Mouse (Mus musculus): ENCODE measurements at regions not wholly inside any gene's neighbourhood (a gene's known extent, or its start where the extent isn't known, plus 50 kb on each side); places are given as distances from the start of the nearest gene placed in this dataset.

DNA sequence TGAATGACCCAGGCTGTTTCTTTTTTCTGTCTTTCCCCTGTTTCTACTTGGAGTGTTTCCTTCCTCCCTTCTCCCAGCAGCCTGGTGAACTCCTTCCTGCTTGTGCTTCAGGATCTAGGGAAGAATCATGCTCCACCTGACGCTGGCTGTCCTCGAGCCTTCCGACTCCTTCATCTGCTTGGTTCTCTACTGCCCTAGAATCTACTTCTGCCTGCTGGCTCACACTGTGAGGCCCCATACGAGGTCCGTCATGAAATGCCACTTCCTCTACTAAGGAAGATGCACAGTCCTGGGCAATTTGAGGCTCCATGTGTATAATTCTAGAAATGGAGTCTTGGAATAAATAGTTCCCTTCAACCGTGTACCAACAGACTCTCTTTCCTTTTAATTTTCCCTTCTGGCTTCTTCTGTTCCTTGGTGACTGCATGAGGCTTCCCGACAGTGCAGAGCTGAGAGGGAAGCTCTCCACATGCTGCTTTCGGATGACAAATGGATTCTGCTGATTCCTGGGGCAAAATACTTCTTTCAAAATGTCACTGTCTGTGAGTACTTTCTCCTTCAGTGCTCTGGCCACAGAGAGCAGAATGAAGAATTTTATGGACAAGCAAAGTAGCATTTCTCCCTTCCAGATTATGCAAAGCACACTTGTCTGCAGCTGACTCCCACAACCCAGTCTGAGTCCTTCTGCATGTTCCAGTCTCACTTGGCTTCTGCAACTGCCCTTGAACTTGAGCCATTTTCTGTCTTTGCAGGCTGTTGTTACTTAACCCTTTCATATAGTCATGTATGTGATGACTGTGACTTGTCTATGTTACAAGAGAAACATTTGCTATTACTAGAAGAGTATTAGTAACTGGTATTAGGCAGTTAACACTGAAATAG lies 341.1 kb upstream of the Kif2a start:
- H3K4me3 ChIP-seq (ENCODE audit: low read length), result no peak overlapping the region
- H3K4me1 ChIP-seq (ENCODE audit: control insufficient read depth, insufficient read depth, low read length), result no peaks in the 10 kb centered on the region
- H3K9me3 ChIP-seq (ENCODE audit: control insufficient read depth, low read length), result no peaks in the 10 kb centered on the region
- no peaks in the 10 kb centered on the region for H3K36me3 ChIP-seq (ENCODE audit: control insufficient read depth, insufficient read depth, low read length)
- no peak overlapping the region for H3K27ac ChIP-seq (ENCODE audit: low read depth, low read length)
- no peaks in the 10 kb centered on the region for H3K27me3 ChIP-seq (ENCODE audit: control insufficient read depth, insufficient read depth, low read length)
- no peak for ATAC-seq (ENCODE audit: low FRiP score, low TSS enrichment)
- no peak overlapping the region for H3K9ac ChIP-seq (ENCODE audit: low read depth, low read length)
- 76% methylated on average over 8 of the region's 8 CpGs for WGBS
- no peak overlapping the region for H3K4me2 ChIP-seq (replicated peaks; ENCODE audit: low read depth, low read length)

DNA sequence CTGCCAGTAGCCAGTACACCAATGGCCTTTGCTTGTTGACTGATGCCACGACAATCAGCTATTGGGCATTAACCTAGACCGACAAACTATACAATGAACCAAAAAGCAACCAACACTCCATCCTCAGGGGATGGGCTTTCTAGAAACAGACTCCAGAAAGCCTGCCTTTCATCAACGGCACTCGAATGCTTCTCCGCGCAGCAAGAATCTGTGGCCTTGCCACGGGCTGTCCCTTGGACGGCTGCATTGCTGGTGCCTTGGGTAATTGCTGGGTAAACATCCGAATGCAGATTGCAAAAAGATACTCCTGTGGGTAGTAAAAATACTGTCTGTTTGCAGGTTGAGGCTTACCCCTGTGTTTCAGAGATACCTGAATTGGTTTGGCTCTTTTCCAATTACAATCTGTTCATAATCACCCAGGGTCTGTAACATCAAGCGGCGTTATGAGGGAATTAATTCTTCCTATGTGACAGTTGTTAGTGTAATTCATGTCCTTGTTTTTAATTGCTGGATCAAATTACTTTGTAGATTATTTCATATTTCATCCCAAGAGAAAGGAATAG lies 319.0 kb upstream of the Kif2a start:
- no peak overlapping the region for H3K4me2 ChIP-seq (replicated peaks; ENCODE audit: low read depth, low read length)
- no peaks in the 10 kb centered on the region for H3K27me3 ChIP-seq (ENCODE audit: control insufficient read depth, insufficient read depth, low read length)
- no peaks in the 10 kb centered on the region for H3K4me1 ChIP-seq (ENCODE audit: control insufficient read depth, insufficient read depth, low read length)
- 80% methylated on average over 11 of the region's 11 CpGs for WGBS
- no peak overlapping the region for H3K4me3 ChIP-seq (ENCODE audit: low read length)
- no peak overlapping the region for H3K27ac ChIP-seq (ENCODE audit: low read depth, low read length)
- H3K9ac ChIP-seq (ENCODE audit: low read depth, low read length), result no peak overlapping the region
- H3K36me3 ChIP-seq (ENCODE audit: control insufficient read depth, insufficient read depth, low read length), result no peaks in the 10 kb centered on the region
- no peak for ATAC-seq (ENCODE audit: low FRiP score, low TSS enrichment)
- H3K9me3 ChIP-seq (ENCODE audit: control insufficient read depth, low read length), result no peaks in the 10 kb centered on the region

DNA sequence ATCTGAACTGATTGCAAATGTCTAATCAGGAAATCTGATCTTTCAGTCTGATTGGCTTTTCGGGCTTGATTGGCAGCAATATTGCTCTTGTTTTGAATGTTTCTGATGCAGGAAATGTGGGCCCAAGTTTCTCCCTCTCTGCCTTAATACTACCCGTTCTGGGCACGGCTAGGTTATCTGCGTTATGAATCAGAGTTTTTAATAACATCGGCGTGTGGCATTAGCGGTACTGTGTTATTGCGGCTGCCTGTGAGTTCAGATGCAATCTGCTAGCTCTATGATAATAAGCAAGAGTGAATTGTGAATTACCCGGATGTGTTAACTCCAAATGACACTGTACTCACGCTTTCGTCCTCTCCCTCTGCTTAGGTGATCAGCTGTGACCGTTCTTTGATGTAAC lies 316.2 kb upstream of the Kif2a start:
- WGBS, result 76% methylated on average over 12 of the region's 12 CpGs
- no peak overlapping the region for H3K27ac ChIP-seq (ENCODE audit: low read depth, low read length)
- no peak for ATAC-seq (ENCODE audit: low FRiP score, low TSS enrichment)
- no peak overlapping the region for H3K4me3 ChIP-seq (ENCODE audit: low read length)
- H3K36me3 ChIP-seq (ENCODE audit: control insufficient read depth, insufficient read depth, low read length), result no peaks in the 10 kb centered on the region
- H3K4me2 ChIP-seq (replicated peaks; ENCODE audit: low read depth, low read length), result no peak overlapping the region
- no peak overlapping the region for H3K9ac ChIP-seq (ENCODE audit: low read depth, low read length)
- no peaks in the 10 kb centered on the region for H3K27me3 ChIP-seq (ENCODE audit: control insufficient read depth, insufficient read depth, low read length)
- H3K4me1 ChIP-seq (ENCODE audit: control insufficient read depth, insufficient read depth, low read length), result no peaks in the 10 kb centered on the region
- H3K9me3 ChIP-seq (ENCODE audit: control insufficient read depth, low read length), result no peaks in the 10 kb centered on the region

DNA sequence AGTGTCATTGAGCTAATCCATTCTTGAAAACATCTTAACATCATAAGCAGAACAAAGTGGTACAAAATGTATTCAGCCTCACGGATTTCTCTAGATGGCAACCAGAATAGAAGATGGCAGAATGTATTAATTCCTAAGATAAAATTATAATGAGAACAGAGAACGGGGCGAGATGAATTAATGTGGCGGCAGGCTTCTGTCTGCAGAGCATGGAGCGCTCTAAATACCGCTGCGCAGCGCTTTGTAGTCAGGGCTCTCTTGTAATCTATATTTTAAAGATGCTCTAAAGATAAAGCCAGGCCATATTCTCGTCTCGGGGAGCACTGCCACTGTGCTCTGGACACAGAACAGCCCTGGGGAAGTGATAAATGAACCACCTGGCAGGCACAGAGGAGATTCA lies 315.2 kb upstream of the Kif2a start:
- Histone ChIP-seq H3K27me3 (ENCODE audit: control insufficient read depth, insufficient read depth, low read length) (no peaks in the 10 kb centered on the region), H3K4me1 (ENCODE audit: control insufficient read depth, insufficient read depth, low read length) (no peaks in the 10 kb centered on the region), H3K4me3 (ENCODE audit: low read length) (no peak overlapping the region), H3K27ac (ENCODE audit: low read depth, low read length) (no peak overlapping the region), H3K36me3 (ENCODE audit: control insufficient read depth, insufficient read depth, low read length) (no peaks in the 10 kb centered on the region), H3K9me3 (ENCODE audit: control insufficient read depth, low read length) (no peaks in the 10 kb centered on the region), H3K4me2 (replicated peaks; ENCODE audit: low read depth, low read length) (no peak overlapping the region), H3K9ac (ENCODE audit: low read depth, low read length) (no peak overlapping the region)
- 76% methylated on average over 10 of the region's 10 CpGs for WGBS
- no peak for ATAC-seq (ENCODE audit: low FRiP score, low TSS enrichment)

DNA sequence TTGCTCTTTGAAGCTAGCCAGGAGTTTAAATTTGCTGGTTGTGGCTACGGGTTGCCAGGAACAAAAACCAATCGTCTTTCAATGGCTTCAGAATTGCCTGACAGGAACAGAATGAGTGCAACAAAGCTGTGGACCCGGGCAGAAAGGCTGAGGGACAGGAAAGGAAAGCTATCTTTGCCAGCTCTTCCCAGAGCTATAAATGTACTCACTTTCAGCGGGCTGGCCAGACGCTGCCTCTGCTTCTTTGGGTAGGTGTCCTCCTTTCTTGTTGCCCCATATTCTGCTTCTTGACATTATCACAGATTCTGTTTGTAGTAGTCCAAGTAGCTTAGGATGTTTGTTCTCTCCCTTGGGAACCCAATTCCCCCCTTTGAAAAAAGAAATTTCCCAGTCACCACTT lies 307.4 kb upstream of the Kif2a start:
- Histone ChIP-seq H3K4me2 (replicated peaks; ENCODE audit: low read depth, low read length) (no peak overlapping the region), H3K9ac (ENCODE audit: low read depth, low read length) (no peak overlapping the region), H3K4me1 (ENCODE audit: control insufficient read depth, insufficient read depth, low read length) (no peaks in the 10 kb centered on the region), H3K27me3 (ENCODE audit: control insufficient read depth, insufficient read depth, low read length) (no peaks in the 10 kb centered on the region), H3K9me3 (ENCODE audit: control insufficient read depth, low read length) (no peaks in the 10 kb centered on the region), H3K4me3 (ENCODE audit: low read length) (no peak overlapping the region), H3K36me3 (ENCODE audit: control insufficient read depth, insufficient read depth, low read length) (no peaks in the 10 kb centered on the region), H3K27ac (ENCODE audit: low read depth, low read length) (no peak overlapping the region)
- WGBS, result 76% methylated on average over 5 of the region's 5 CpGs
- ATAC-seq (ENCODE audit: low FRiP score, low TSS enrichment), result no peak

DNA sequence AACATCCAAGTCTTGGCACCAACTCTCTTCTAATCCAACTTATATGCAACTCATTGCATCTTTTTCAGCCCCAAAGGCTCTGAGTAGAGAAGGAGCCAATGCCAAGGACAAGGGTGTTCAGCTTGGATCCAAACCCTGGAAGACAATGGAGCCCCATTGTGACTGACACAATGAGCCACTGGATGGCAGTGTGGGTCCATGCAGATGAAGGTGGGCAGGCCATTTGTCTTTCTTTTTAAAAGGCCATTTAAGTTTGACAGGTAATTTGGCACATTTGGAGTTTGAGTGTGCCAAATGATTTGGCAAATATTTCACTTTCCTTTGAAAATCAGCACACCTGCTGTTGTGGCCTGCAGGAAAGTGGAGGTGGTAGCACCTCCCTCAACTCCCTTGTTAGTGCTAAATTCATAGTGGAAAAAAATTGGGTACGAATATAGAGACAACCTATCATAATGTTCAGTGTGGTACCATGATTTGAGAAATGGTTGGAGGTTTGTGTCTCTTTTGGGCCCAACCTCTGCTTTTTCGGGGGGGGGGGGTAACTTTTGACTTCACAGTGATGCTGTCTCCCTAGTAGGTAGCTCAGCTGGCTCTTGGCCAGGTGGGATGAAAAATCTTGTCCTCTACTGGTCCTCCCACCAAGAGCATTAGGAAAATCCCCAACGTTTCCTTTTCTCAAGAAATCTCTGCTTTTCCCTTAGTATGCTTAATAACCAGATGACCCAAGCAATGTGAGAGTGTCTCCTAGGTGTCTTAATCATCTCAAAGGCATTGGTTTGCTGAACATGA lies 304.0 kb upstream of the Kif2a start:
- Histone ChIP-seq H3K4me2 (replicated peaks; ENCODE audit: low read depth, low read length) (no peak overlapping the region), H3K9me3 (ENCODE audit: control insufficient read depth, low read length) (no peaks in the 10 kb centered on the region), H3K27ac (ENCODE audit: low read depth, low read length) (no peak overlapping the region), H3K36me3 (ENCODE audit: control insufficient read depth, insufficient read depth, low read length) (no peaks in the 10 kb centered on the region), H3K4me1 (ENCODE audit: control insufficient read depth, insufficient read depth, low read length) (no peaks in the 10 kb centered on the region), H3K9ac (ENCODE audit: low read depth, low read length) (no peak overlapping the region), H3K4me3 (ENCODE audit: low read length) (no peak overlapping the region), H3K27me3 (ENCODE audit: control insufficient read depth, insufficient read depth, low read length) (no peaks in the 10 kb centered on the region)
- 58% methylated on average over 3 of the region's 3 CpGs for WGBS
- no peak for ATAC-seq (ENCODE audit: low FRiP score, low TSS enrichment)

DNA sequence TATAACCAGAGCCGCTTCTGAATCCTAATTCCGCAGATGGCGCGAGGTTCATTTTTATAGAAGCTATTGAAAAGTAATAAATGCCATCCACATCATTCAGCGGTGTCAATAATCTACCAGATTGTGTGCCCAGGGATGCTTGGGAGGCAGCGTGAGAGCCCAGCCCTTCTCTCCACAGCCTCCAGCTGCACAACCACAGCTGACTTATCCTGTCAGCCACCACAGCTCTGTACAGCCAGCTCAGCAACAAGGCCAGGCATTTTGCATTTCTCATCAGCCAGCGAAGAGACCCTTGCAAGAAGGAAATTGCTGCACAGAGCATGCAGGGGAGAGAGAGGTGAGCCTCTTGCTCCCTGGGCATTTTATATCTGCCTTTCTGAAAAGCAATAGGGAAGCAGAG lies 292.8 kb upstream of the Kif2a start:
- H3K4me3 ChIP-seq (ENCODE audit: low read length), result no peak overlapping the region
- no peaks in the 10 kb centered on the region for H3K4me1 ChIP-seq (ENCODE audit: control insufficient read depth, insufficient read depth, low read length)
- H3K36me3 ChIP-seq (ENCODE audit: control insufficient read depth, insufficient read depth, low read length), result no peaks in the 10 kb centered on the region
- no peaks in the 10 kb centered on the region for H3K9me3 ChIP-seq (ENCODE audit: control insufficient read depth, low read length)
- H3K27ac ChIP-seq (ENCODE audit: low read depth, low read length), result no peak overlapping the region
- no peaks in the 10 kb centered on the region for H3K27me3 ChIP-seq (ENCODE audit: control insufficient read depth, insufficient read depth, low read length)
- ATAC-seq (ENCODE audit: low FRiP score, low TSS enrichment), result no peak
- H3K9ac ChIP-seq (ENCODE audit: low read depth, low read length), result no peak overlapping the region
- WGBS, result 89% methylated on average over 7 of the region's 7 CpGs
- H3K4me2 ChIP-seq (replicated peaks; ENCODE audit: low read depth, low read length), result no peak overlapping the region

DNA sequence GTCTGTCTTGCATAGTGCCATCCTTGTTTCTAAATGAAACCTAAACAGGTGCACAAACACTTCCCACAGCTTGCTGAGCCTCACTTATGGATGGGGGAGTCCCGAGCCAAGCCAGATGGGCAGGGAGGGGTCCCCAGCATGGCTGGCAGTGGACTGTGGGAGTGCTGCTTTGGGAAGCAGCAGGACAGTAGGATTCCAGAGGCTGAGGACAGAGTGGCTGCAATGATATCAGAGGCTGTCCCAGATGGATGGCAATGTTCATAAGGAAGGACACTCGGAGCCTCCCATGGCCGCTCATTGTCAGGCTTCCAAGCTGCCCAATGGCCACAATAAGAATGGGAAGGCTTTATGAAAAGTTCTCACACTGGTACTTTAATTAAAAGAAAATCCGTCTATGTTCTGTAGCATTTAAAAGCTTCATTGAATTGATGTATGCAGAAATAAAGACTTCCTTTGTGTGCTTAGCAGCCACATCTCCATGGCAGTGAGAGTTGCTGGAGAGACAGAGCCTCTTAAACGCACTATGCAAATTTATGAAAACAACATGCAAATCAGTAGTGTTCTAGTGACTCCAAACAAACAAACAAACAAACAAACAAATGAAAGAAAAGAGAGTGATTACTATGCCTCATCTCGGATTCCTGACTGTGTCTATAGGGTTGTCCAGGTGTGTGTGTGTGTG lies 287.2 kb upstream of the Kif2a start:
- no peak overlapping the region for H3K4me3 ChIP-seq (ENCODE audit: low read length)
- H3K27ac ChIP-seq (ENCODE audit: low read depth, low read length), result no peak overlapping the region
- no peak overlapping the region for H3K9ac ChIP-seq (ENCODE audit: low read depth, low read length)
- no peaks in the 10 kb centered on the region for H3K4me1 ChIP-seq (ENCODE audit: control insufficient read depth, insufficient read depth, low read length)
- H3K4me2 ChIP-seq (replicated peaks; ENCODE audit: low read depth, low read length), result no peak overlapping the region
- H3K36me3 ChIP-seq (ENCODE audit: control insufficient read depth, insufficient read depth, low read length), result no peaks in the 10 kb centered on the region
- 89% methylated on average over 6 of the region's 6 CpGs for WGBS
- H3K9me3 ChIP-seq (ENCODE audit: control insufficient read depth, low read length), result no peaks in the 10 kb centered on the region
- no peak for ATAC-seq (ENCODE audit: low FRiP score, low TSS enrichment)
- H3K27me3 ChIP-seq (ENCODE audit: control insufficient read depth, insufficient read depth, low read length), result no peaks in the 10 kb centered on the region
